In the genomic region with DNA sequence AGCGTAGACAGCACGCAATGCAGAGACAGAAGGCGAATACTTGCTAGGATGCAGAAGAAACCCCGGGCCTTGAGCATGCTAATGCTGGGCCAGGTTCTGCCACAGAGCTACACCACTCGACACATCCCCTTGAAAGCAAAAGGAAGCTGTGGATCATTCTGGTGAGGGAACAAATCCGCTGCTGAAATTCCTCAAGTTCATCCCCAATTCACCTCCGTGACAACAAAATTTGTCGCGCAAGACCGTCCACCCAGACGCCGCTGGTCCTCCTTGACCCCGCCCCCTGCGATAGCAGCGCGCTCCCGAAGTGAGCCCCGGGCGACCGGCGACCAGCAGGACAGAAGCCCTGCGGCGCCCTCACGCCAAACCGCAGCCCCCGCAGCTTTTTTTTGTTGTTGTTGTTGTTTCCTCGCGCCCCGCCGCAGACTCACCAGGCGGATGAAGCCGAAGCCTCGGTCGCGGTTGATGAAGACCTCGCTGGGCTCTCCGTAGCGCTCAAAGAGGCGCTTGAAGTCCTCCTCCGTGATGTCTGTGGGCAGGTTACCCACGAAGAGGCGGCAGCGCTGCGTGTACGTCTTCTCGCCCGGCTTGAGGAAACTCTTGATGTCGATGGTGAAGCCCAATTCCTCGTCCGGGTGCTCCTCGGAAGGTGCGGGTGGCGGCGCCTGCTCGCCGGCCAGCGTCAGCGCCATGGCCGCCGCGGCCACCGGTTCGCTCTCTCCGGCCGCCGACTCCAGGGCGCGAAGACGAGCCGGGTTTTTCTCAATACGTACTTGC, we compare ENCODE assay signal across 1 mouse cellular context.
TF ChIP-seq lines count a peak whose summit lies in the region.

No protein-coding gene starts in this region.

TF ChIP-seq in CH12.LX, 34 proteins besides CTCF, POLR2A, EP300 and RAD21:
- no peak for TF ChIP-seq IRF4 (IDR thresholded peaks at IDR 0.05; ENCODE audit: low read depth, low read length)
- TF ChIP-seq MEF2A (IDR thresholded peaks at IDR 0.05; ENCODE audit: borderline replicate concordance, low read depth, low read length), result no peak
- TF ChIP-seq ETS1 (conservative IDR thresholded peaks at IDR 0.05; ENCODE audit: low read depth, low read length), result no peak
- TF ChIP-seq ZNF384 (IDR thresholded peaks at IDR 0.05; ENCODE audit: low read depth, low read length), result no peak
- TF ChIP-seq TBP (conservative IDR thresholded peaks at IDR 0.05; ENCODE audit: low read depth, low read length), result no peak
- no peak for TF ChIP-seq USF1 (IDR thresholded peaks at IDR 0.05; ENCODE audit: low read depth, low read length)
- TF ChIP-seq SIN3A (IDR thresholded peaks at IDR 0.05; ENCODE audit: low read length), result peak; percentile 41
- no peak for TF ChIP-seq ELF1 (IDR thresholded peaks at IDR 0.05; ENCODE audit: low read depth, low read length)
- TF ChIP-seq ZKSCAN1 (IDR thresholded peaks at IDR 0.05; ENCODE audit: borderline replicate concordance, low read depth, low read length), result no peak
- no peak for TF ChIP-seq SMC3 (IDR thresholded peaks at IDR 0.05; ENCODE audit: low read depth, low read length)
- TF ChIP-seq NRF1 (IDR thresholded peaks at IDR 0.05; ENCODE audit: low read depth, low read length), result no peak; the same call in 1 of the 2 replicates
- TF ChIP-seq MYC (IDR thresholded peaks at IDR 0.05; ENCODE audit: low read depth, low read length), result no peak
- TF ChIP-seq POLR2AphosphoS2 (IDR thresholded peaks at IDR 0.05; ENCODE audit: low read depth, low read length), result no peak
- peak; percentile 46; the same call in 1 of the 2 replicates for TF ChIP-seq MXI1 (IDR thresholded peaks at IDR 0.05; ENCODE audit: low read depth, low read length)
- no peak for TF ChIP-seq MAFK (IDR thresholded peaks at IDR 0.05; ENCODE audit: insufficient replicate concordance, low read length)
- TF ChIP-seq BHLHE40 (IDR thresholded peaks at IDR 0.05; ENCODE audit: low read depth, low read length), result no peak
- no peak; the same call in 1 of the 2 replicates for TF ChIP-seq MAX (IDR thresholded peaks at IDR 0.05; ENCODE audit: low read length)
- TF ChIP-seq UBTF (IDR thresholded peaks at IDR 0.05; ENCODE audit: low read depth, low read length), result peak; percentile 54; the same call in 1 of the 2 replicates
- 0 out of 2 replicates have a peak, but pooled peaks have one; percentile 12 for TF ChIP-seq ZMIZ1 (IDR thresholded peaks at IDR 0.05; ENCODE audit: low read depth, low read length)
- no peak for TF ChIP-seq CHD2 (IDR thresholded peaks at IDR 0.05; ENCODE audit: low read length)
